Mouse (Mus musculus) heart, postnatal 4 days (tissue): ENCODE data around the gene Sirpa. TPM values are rescaled to one million over a fixed set of nuclear protein-coding genes. Genes with fewer than 3 reads are reported as not detected.

Experiments
- DNase-seq: peaks from one replicate; pipeline ENCODE4 v3.0.0; 2021
- total RNA-seq, 2 experiments: library from RNA; stranded (reverse); gene quantifications; 2 replicates each; pipeline ENCODE4 v1.2.3; 2021

Sirpa gene
- total RNA-seq, 2 experiments from 2014 or later = 22.4 to 23.0 TPM

DNA sequence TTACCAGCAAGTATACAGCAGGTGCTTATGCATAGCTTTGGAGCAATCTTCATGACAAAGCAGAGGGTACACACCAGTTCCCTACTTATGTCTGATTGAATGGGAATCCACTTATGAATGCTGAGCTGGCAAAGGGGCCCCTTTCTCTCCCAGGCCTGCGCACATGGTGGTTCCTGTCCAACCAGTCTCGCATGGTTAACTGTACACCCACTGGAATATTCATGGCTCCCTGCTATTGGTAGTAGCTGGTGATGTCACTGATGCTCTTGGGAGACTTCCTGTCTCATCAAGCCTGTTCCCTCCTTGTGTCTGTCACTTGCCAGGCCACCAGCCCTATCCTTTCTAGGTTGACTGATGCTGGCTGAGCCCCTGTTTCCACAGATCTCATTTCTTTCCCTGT, 14.3 kb downstream of the Sirpa start:
- DNase-seq = no peak

DNA sequence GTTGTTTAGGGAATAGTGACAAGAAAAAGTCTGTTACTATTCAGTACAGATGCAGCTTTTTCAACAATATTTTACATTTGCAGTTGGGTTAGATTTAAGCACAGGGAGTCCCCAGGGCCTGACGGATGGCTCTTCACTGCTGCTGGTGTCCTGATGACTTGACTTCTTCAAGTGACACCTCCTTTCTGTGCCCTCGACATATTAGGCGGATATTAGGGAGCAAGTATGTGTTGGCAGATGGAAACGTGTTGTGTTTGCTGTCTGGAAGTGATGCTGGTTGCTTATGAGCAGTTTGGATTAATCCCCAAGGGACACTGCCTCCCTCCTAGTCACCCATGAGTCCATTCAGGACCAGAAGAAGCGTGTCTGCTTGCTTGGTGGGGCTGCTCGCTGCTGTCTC, 21.3 kb downstream of the Sirpa start:
- no peak for DNase-seq

DNA sequence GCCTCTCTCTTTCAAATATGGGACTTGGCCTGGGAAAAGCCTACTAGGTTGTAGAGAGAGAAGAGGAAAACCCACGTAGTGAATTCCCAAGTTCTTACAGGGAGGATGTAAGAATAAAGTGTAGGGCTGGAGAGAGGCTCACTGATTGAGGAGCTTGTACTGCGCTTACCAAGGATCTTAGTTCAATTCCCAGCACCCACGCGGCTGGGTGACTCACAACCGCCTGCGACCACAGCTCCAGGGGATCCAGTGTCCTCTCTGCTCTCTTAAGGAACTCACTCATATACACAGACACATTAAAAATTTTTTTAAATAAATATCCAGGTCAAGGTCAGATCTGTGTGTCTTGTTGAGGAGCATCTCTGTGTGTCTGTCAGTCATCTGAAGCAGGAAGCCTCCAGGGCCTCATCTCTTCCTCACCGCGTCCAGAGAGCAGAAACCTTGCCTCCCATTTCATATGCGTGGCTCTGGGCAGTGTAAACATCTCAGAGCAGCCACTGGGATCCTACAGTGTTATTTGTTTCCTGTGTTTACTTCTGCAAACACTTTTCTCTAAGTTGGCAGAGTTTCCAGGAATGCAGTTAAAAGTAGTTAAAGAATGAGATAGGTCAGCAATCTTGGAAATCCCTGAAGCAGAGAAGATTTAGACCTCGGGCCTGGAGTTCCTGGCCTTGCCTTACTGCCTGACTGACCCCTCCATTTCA, 22.0 kb downstream of the Sirpa start:
- no peak for DNase-seq

DNA sequence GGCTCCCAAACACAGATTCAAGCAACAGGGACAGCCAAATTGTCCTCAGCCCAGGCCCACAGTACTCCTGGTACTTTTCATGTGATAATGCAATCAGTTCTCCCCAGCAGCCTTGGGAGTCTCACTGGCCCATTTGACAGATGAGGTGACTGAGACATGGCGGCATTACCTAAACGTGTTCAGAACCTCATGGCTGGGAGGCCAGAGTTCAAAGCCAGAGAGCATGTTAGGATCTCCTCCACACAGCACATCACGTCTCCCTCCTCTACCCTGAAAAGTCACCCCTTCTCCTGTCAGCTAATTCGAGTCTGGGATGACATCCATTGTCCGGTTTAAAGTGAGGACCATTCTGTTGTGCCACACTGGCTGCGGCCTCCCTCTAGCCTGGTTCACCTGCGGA, 27.5 kb downstream of the Sirpa start:
- DNase-seq = peak; percentile 2

DNA sequence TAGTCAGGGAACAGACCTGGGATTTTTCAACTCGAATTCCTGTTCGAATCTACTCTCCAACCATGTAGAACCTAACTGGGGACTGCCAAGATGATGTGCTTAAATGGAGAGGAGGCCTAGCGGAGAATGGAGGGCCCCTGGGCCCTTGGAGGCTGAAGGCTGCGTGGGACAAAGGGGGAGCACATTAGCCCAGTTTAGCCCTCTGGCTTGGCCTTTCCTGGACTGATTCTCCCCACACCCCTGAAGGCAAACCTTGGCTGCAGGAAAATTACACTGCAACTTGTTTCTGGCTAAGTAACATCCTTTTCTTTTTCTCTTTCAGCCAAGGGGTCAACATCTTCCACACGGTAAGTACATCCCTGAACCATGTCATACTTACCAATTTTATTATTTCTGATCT, 28.2 kb downstream of the Sirpa start:
- peak; percentile 1 for DNase-seq

DNA sequence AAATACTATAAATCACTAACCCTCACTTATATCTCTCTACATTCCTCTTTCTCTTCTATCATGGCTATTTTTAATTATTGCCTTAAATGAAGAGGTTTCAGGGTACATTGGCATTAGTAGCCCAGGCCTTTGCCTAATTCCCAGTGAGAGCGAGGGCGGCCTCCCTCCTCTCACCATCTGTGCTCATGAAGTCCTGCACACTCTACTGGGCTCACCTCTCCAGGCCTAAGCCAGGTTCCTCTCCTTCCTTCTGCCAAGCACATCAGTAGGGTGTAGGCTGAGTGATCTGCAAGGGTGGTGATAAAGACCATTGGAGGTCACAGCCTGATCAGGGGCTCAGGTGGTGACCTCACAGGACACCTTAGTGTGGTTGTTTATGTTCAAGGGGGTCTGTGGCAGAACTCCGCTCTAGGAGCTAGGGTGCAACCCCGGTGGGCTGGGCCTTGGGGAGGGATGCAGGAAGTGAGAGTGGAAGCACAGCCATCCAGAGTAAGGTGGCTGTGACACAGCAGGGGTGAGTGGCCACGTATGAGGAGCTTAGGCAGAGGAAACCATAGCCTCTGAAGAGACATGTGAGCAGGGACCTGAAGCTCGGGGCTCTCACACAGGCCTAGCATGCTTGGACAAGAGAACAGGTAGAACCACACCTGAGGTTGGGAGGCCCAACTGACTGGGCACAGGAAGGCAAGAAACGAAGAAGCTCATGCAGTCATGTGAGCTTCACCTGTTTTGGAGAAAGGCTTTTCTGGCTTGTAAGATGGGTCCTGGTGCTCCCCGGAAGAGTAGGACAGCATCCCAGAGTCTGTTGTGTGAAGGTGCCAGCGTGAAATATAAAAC, 29.2 kb downstream of the Sirpa start:
- DNase-seq = peak; percentile 3

DNA sequence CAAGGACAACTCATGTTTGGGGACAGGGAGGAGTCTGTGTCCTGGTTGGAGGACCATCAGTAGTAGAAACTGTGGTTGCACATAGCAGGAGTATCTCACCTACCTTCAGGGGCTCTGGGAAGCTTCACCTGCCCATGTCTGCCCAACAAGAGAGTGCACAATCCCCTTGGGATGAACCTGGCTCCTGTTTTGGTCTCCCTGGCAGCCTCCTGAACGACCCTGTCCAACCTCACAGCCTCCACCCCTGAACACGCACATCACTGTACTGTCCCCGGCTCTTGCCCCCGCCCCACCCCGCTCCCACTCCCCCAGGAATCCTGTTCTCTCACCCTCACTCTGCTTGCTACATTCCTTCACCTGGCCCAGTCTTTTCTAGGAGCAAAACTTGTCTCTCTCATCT, 30.3 kb downstream of the Sirpa start:
- DNase-seq = no peak

DNA sequence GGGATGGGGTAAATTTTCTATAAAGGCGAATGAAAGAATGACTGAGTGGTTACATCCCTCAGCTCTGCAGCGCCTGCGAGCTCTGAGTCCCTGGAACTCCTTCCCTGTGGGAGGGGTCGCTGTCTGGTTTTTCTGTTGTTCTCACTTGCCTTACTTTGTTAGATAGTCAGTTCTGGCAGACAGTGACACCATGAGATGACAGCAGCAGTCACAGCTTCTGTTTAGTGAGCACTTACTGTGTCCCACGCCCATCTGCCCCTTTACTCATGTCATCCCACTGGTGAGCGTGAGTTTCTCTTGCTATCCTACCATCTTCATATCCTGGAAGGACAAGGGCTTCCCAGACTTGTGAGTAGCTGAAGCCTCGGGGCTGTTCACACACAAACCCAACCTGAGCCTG, 31.1 kb downstream of the Sirpa start:
- DNase-seq = no peak

DNA sequence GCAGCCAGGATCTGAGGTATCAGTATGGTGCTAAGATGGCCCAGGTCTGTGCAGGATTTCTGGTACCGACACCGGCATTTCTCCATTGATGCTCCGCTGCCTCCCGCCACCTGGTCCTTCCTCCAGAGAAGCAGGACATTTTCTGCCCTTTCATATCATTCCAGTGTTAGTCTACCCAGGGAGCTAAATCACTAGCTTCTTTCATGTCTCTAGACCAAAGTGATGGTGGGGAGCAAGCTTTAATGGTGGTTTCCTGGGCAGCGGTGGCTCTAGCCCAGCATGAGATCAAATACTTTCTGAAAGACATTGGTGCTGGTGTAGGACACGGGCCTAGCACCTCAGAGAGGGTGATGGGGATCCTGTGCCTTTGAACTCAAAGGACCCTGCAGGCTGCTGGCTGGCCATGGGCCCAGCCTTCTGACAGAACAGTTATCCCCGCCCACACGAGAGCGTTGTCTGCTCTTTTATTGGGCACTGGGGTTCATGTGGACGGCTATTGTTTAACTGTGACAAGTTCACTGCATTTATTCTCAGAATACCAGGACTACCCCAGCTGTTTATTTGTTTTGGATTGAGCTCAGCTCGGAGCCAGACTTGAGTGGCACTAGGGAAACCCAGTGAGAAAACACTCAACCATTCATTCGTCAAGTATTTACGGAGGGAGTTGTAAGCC, 31.7 kb downstream of the Sirpa start:
- DNase-seq = peak; percentile 40

DNA sequence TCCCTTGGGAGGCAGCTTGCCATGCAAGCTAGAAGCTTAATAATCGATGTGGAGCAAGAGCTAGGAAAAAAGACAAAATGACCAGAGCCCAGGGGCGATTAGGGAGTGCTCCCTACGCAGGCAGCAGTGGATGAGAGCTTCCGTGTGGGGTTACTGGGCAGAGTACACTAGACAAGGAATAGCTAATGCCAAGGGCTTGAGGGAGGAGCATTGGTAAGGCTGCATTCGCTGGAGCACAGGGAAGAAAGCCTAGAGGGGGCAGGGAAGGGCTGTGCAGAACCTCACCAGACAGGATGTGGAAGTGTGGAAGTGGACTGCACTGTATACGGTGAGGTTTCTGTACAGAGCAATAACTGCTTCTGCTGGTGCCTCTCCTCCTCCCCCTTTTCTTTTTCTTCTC, 32.3 kb downstream of the Sirpa start:
- DNase-seq = no peak

DNA sequence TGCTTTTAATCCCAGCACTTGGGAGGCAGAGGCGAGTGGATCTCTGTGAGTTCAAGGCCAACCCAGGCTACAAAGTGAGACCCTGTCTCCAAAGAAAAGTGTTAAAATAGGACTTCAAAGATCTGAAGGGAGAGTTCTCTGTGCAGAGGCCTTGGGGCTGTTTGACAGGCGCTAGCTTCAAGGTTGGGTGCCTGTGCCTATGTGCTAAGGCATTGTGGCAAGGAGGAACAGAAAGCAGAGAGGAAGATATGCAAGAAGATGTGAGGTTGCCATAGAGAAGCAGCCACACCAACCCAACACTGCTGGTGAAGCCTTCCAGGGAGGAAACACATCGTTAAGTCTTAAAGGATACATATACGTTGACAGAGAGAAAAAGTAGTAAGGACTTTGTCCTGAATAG, 33.2 kb downstream of the Sirpa start:
- DNase-seq = no peak

DNA sequence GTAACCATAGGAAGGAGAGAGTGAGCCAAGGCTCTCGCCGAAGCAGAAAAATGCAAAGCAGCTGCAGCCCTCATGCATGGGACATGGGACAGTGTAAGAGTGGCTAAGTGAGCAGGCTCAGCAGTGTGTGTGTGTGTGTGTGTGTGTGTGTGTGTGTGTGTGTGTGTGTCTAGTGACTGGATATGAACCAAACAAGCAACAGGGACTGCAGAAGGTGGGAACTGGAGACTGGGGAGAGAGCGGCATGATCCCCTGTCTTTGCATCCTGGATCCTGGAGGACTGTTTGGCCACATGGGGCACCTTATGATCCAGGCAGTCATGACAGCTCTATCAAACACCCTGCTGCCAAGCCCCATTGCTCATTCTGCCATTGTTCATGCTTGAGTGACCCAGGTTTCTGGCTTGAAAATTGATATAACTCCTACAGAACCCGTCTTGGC, 34.0 kb downstream of the Sirpa start:
- DNase-seq = peak; percentile 4

DNA sequence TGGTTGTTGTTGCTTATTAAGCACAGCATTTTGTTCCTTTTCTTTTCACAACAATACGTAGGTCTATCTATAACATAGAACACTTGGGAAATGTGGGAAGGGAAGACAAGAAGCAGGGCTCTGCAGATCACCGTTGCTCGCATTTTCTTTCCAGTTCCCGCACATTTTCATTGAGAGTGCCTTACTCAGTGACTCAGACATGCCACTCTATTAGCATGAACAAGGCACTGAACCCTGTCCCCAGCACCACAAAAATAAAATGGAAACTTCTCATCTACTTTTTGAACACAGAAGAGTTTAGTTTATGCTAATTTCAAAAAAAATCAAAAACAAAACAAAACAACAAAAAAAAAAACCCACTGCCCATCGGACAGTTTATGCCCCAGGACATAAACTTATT, 34.5 kb downstream of the Sirpa start:
- DNase-seq = no peak

DNA sequence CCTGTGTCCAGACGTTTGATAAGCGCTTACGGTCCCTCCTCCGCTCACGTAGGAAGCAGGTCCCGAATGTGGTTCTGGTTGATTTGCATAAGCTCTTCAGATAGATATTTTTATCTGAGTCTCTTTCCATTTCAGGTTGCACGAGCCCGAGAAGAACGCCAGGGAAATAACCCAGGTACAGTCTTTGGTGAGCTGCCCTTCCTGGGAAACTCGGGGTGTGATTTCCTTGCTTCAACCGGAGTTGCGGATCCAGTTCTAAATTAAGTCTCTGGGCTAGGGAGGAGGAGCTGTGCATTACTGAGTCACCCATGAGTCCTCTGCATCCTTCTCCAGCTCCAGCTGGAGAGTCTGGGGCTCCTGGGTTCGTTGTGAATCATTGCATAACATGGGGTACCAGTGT, 35.2 kb downstream of the Sirpa start:
- DNase-seq = peak; percentile 4

DNA sequence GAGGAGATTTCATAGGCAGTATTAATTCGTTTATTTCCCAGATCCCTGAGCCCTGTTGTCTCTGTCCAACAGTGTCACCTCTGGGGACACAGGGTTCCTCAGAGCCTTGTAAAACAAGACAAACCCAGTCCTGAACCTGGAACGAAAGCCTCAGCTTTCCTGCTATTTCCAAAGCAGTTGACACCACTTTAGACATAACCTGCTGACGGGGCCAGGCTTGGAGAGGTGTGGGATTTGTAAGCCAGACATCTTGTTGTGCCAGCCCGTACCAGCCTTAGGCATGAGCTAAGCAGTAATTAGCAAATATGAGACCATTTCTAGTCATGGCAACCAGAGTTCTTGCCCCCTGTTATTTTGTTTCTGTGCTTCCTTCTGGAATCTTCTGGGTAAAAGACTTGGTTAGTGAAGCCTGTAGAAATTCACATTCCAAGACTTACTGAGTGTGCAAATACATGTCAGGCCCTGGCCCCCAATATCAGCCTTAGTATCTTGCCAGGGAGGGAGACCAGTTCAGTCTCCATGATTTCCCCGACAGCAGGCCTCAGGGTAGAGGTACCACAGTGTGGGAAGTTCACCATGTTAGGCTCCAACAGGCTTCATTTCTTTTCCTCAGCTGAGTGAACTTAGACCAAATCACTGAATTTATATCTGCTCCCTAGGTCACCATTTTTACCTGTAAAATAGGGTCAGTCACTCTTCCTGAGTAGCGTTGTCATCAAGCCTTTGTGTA, 36.0 kb downstream of the Sirpa start:
- DNase-seq = peak; percentile 2

DNA sequence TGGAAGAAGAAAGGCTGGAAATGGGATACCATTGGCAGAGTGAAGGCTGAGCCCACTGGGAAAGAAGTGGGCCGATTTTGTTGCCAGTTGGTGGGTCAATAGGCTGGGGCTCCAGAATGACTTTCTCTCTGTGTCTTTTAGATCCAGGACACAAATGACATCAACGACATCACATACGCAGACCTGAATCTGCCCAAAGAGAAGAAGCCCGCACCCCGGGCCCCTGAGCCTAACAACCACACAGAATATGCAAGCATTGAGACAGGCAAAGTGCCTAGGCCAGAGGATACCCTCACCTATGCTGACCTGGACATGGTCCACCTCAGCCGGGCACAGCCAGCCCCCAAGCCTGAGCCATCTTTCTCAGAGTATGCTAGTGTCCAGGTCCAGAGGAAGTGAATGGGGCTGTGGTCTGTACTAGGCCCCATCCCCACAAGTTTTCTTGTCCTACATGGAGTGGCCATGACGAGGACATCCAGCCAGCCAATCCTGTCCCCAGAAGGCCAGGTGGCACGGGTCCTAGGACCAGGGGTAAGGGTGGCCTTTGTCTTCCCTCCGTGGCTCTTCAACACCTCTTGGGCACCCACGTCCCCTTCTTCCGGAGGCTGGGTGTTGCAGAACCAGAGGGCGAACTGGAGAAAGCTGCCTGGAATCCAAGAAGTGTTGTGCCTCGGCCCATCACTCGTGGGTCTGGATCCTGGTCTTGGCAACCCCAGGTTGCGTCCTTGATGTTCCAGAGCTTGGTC, 37.3 kb downstream of the Sirpa start:
- no peak for DNase-seq

DNA sequence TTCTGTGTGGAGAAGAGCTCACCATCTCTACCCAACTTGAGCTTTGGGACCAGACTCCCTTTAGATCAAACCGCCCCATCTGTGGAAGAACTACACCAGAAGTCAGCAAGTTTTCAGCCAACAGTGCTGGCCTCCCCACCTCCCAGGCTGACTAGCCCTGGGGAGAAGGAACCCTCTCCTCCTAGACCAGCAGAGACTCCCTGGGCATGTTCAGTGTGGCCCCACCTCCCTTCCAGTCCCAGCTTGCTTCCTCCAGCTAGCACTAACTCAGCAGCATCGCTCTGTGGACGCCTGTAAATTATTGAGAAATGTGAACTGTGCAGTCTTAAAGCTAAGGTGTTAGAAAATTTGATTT, 37.9 kb downstream of the Sirpa start:
- DNase-seq = no peak

DNA sequence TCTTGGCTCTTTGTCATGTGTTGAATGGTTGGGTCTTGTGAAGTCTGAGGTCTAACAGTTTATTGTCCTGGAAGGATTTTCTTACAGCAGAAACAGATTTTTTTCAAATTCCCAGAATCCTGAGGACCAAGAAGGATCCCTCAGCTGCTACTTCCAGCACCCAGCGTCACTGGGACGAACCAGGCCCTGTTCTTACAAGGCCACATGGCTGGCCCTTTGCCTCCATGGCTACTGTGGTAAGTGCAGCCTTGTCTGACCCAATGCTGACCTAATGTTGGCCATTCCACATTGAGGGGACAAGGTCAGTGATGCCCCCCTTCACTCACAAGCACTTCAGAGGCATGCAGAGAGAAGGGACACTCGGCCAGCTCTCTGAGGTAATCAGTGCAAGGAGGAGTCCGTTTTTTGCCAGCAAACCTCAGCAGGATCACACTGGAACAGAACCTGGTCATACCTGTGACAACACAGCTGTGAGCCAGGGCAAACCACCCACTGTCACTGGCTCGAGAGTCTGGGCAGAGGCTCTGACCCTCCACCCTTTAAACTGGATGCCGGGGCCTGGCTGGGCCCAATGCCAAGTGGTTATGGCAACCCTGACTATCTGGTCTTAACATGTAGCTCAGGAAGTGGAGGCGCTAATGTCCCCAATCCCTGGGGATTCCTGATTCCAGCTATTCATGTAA, 38.5 kb downstream of the Sirpa start:
- peak; percentile 45 for DNase-seq

DNA sequence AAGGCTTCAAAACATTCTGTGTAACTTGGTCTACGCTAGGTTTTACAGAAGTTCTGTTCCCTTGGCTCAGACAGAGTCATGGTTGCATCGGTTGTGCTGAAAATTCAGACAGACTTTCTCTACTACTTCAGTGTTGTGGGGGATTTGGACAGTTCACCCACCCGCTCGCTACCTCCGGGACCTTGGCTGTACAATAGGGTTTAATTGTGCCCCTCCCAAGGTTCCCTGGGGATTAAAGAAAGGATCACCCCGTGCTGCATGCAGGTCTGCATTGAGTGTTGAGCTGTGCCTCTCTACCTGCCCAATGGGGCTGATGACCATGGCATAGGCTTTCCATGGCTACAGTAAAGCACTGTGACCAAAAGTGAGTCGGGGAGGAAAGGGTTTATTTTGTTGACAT, 39.7 kb downstream of the Sirpa start:
- DNase-seq = peak; percentile 2

DNA sequence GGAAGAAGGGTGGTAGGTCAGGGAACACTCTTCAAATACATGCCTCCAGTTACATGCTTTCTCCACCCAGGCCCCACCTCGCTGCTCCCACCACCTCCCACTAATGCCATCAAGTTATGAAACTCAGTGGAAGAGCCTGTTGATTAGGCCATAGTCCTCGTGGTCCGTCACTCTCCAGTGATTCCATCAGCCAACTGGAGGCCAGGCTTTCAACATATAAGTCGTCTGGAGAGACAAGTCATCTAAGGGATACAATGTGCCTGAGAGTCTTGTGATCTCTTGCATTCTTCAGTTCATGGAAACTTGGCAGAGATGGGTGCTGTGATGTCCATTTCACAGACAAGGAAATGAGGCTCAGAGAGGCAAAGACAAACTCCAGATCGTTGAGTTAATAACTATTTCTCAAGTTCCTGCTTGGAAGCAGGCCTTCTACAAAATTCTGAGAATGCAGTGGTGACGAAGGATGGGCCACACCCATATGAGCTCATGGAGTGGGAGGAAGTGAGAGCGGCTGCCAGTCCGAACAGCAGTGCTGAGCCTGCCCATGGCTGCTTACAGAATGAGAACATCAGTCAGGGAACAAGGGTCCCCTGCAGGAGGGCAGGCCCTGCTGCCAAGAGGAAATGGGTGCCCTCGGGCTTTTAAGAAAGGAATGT, 40.6 kb downstream of the Sirpa start:
- peak; percentile 81 for DNase-seq

DNA sequence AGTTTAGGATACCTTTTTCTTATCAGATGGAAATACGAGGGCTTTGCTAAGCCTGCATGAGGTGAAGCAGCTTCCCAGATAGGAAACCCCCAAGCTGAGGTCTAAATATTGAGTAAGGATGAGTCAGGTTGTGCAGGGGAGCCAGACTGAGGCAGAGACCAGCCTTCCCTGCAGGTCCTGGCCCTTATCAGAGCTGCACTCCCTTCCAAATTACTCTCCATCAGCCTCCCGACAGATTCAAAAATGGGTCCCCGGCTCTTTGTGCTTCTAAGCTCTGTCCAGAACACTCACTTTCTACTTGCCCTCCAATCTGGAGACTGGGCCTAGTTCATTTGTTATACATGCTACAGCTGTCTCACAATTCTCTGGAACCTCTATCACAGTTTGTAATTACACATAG, 41.3 kb downstream of the Sirpa start:
- DNase-seq = no peak
